Mouse (Mus musculus) mouse embryonic stem cell (cell line): Measurements from ENCODE around the gene Pnkd.

Experiments
- in situ Hi-C, 2 experiments: fragments of 300-500 bp; cut with MboI; formaldehyde crosslinking; loops; 1 replicate in 1 of 2; 3 replicates in 1 of 2; pipeline ENCODE4 v1.14.3; 2019 to 2020; ENCODE audit warnings: low sequenced_read_pairs in 2 of 2, low pct_unique_long_range_greater_than_20kb in 1 of 2, mixed read lengths in 1 of 2; ENCODE audit not compliant: unreplicated experiment in 1 of 2

The Pnkd gene

DNA sequence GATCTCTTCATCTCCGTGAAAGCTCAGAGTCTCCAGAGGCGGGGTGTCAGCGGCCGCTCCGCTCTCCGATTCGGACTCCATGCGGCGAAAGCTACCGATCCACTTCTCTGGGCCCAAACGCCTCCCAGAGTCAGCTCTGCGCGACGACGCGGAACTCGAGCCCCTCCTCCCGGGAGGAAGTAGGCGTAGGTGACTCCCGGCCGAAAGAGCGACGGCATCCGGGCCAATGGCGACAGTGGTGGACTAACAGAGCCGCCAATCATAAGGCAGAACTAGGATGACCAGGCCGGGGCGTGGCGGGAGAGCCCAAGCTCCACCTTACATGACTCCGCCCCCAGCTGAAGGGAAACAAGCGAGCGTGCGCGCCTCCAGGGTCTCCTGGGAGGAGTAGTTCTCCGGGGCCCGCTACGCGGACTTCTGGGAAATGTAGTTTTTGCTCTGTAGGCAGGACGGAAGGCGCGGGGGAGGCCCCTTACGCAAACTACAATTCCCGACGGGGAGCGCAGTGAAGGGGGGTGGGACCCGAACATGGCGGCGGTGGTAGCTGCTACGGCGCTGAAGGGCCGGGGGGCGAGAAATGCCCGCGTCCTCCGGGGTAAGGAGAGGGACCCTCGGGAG is at the start of gene Pnkd, which contains the start of gene Aamp:
Gene Pnkd (plus strand): TSS at position 388 of the 618 bp plus-strand sequence.
Gene Aamp (minus strand): TSS at position 196 of the 618 bp plus-strand sequence.
- in situ Hi-C loops, result no loop called here

DNA sequence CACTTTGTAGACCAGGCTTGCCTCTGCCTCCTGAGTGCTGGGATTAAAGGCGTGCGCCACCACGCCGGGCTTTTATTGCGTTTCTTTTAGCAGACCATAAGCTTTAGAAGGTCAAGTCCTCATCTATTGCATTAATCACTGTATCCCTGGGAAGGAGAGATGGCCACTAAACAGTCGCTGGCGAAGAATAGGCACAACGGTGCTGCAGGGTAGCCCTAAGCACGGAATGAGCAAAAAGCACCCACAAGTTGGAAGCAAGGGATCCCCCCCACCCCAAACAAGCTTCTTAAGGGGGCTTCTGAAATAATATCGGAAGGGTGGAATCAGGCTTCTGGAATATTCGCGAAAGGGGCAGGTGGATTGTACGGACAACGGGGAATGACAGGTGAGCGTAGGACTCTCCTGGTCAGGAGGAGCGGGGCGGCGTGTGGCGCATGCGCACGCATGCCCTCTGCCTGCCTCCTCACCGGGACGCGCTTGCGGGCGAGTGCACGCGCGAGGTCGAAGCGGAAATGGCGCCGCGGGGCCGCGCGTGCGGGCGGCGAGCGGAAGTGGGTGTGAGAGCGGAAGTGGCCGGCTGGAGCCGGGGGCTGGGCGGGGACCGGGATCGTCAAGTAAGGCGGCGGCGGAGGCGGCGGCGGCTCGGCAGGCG is 48.7 kb upstream of the Pnkd start, which contains the start of gene Arpc2:
Gene Arpc2 (plus strand): TSS at position 147 of the 652 bp plus-strand sequence.
- in situ Hi-C loops, result no loop called here

DNA sequence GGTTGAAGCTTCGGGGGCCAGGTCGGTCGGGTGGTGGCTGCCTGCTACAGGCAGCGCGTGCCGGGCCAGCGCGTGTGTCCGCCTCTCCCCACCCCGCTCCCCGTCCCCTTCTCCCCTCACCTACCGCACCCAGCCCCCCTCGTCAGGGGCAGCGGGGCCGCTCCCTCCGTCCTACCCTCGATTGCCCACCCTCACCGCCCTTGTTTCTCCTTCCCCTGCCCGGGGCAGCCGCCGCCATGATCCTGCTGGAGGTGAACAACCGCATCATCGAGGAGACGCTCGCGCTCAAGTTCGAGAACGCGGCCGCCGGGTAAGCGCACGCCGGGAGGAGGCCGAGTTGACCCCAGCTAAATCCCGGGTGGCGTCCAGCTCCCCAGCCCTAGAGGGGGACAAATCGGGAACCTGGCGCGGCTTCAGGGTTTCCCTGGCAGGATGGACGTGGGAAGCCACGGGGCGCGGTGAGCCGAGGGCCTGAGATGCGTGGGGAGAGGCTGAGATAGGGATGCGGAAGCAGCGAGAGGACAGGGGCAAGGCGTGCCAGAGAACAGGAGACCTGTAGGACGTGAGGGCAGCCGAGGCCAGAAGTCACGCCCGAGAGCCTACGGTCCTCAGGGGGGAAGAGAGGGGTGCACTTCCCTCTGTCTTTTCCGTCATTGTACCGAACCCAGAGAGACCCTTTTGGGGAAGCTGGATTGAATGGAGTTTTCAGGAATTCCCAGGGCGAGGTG is 48.0 kb upstream of the Pnkd start:
- in situ Hi-C loops, result no loop called here

DNA sequence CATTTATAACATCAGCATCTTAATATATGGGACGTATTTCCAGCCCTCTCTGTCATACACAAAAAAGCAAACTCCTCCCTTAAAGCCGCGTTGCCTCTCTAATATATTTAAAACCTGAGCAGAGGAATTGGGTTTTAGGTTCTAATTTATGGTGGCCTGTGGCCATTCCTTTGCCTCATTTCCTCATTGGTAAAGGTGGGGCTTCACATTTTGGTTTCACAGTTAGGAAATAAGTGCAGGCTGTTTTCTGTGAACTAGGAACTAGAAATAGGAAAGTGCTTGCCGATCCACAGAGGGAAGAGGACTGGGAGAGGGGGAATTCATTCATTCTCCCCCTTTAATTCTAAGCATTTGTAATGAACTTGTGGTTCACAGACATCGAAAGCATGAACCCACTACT is 47.1 kb upstream of the Pnkd start:
- in situ Hi-C loops, result no loop called here

DNA sequence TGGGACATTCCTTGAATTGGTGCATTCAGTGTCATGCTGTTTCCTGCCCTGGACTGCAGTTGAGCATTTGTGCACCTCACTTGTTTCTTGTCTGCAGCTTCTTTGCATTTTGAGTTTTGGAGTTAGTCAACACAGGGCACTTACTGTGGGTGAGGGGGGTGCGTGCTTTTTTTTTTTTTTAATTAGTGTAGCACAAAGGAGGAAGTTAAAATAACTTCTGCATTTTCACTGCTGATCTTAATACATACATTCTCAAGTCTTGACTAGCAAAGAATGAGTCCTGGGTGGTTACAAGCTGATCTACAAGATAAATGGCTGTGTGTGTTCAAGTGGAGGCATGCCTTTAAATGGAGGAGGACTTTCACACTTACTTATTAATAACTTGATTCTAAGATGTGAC is 46.6 kb upstream of the Pnkd start:
- in situ Hi-C loops, result no loop called here

DNA sequence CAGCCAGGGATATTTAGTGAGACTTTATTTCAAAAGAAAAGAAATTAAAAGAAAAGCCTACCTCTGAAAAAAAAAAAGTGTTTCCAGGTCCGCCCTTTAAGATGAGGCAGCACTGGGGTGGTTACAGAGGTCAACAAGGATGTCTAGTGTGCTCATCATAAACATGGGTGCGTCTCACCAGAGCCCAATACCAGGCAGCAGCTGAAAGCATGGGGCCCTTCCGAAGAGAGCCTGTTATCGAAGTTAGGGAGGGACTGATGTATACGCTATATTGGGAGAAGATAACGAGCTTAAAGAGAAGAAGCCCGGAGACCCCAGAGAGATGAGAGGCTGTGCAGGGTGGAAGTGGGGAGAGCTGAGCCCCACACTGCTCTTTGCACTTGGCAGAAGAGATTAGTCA is 45.6 kb upstream of the Pnkd start:
- in situ Hi-C loops, result no loop called here

DNA sequence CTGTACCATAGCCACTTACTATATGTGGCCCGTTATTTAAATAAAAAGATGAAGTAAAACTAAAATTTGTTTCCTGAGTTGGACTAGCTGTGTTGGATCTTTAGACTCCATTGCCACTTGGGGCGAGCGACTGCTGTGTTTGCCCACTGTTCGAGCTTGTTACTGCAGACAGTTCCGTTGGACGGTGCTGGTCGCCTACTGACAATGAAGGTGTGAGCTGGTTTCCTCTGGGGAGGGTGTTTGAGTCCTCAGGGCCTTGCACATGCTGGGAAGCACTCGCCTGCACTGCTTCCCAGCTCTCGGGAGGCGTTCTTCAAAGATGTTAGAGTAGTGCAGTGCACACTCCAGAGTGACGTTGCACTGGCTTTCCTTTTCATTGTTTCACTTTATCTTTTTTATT is 45.1 kb upstream of the Pnkd start:
- in situ Hi-C loops, result no loop called here

DNA sequence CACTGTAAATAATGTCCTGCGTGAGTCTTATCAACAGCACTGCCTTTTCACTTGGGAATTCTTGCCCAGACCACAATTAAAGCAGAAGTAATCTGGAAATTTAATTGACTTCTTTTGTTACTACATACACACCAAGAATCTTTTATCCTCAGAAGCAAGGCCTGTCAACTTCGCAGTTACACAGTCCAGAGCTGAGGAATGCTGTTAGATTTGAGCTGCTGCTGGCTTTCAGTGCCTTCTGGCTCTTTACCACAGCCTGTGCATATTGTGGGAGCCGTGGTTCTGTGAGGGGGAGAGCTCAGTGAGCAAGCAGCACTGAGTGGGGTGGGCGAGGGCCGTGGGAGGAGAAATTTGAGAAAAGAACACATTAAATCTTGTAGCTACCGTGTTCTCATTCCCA is 44.4 kb upstream of the Pnkd start:
- in situ Hi-C loops, result no loop called here

DNA sequence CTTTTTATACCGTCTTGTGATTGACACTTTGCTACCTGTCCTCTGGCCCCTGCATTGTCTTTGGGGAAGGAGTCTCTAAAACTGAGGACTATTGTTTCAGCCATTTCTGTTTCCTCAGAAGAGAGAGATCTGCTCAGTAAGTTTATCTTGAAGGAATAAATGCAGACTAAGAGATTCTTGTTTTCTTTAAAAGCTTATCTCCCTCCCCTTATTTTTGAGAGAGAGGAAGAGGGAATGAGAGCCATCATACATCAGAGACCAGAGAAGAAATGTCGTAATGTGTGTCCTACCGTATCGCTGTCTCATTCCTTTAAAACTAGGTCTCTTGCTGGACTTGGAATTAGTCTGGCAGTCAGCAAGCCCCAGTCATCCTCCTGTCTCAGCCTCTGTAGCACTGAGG is 43.9 kb upstream of the Pnkd start:
- in situ Hi-C loops, result no loop called here

DNA sequence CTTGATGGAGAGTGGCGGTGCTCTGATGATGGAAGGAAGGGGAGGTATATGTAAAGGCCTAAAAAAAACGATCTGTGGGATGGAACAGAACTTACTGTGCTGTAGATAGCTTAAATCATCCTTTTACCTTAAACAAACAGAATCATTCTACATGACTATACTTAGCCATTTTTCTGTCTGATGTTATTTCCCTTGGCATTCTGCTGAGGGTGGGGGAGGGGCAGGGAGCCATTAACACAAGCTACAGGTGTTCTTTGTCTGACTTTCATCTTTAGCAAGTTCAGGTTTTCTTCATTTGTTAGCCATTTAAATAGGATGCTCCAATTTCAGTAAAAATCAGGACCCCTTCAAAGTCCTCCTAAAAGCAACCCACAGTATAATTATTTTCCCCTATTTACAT is 39.2 kb upstream of the Pnkd start:
- in situ Hi-C loops, result no loop called here

DNA sequence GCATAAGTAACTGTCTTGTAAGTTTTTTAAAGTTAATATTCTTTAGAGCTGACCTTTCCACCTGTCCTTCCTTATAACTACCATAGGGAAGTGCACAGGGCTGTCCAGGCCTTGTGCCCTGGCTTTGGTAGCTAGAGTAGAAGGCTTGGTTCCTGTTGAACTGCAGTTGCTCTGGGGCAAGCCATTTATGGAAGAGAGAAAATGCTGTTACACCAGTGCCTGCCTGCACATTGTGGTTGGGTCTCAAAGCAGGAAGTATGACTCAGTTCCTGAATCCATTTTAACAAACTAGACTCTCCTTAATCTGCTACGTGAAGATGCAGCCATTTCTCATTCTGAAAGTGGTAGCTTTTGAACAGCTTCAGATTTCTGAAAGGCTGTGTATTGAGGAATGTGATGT is 35.9 kb upstream of the Pnkd start:
- in situ Hi-C loops, result no loop called here

DNA sequence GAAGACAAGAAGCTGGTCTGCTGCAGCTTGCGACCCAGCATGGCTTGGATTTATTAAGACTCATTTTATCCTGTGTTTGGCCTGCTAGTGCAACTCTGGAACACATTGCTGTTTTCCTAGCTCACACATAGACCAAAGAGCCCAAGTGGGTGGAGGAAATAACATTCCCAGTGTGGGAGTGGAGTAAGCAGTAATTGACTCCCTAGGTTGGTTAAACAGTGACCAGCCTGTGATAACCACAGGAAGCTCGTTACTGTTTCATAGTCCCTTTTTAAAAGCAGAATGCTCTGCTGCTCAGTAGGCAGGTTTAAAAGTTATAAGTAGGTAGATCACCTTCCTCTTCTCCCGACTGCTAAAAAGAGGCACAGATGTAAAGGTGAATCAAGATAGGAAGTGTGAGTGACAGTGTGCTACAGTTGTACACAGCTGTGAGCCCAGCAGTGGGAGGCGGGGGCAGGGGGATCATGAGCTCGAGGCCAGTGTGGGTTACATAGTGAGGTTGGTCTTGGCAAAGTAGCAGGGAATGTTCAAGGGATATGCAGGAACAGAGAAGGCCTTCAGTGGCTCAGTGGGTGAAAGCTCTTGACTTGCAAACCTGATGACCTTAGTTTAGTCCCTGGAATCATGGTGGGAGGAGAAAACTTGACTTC is 35.3 kb upstream of the Pnkd start:
- in situ Hi-C loops, result no loop called here

DNA sequence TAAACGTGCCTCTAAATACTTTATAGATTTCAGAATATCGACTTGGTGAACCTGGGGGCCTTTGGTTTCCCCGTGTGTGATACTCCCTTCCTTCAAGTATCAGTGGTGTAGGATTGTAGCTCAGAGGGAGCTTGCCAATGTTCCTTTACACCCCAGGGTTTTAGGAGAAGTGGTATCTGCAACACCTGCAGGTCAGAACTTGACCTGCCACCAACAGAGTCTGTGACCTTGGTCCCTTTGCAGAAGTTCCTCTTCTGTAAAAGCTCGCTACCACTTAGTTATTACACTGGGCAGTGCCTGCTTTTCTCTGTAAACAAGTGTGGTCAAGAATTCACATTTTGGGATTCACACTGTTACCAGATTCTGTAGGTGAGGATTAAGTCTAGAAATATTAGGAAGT is 34.6 kb upstream of the Pnkd start:
- in situ Hi-C loops, result no loop called here

DNA sequence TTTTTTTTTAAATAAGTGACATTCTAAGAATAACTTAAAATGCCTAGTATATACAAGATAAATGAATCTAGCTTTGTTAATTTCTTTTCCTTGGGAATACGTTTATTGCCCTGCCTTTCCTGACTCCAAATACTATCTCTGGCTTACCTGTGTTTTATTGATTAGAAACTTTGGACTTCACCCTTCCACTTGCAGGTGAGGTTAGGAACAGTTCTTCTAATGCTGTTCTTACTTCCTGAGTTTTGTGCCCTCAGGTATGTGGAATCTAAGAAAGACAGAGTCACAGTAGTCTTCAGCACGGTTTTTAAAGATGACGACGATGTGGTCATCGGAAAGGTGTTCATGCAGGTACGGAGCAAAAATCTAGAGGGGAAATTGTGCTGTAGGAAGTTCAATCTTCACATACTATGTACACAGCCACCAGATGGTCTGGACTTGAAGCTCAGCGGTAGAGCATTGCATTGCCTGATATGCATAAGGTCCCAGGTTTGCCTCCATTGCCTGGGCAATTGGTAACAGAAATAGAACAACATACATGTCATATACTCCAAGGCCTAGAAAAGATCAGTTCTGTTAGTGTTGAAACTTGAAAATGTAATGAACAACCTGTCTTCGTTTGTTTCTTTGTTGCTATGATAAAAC is 28.9 kb upstream of the Pnkd start:
- in situ Hi-C loops, result no loop called here

DNA sequence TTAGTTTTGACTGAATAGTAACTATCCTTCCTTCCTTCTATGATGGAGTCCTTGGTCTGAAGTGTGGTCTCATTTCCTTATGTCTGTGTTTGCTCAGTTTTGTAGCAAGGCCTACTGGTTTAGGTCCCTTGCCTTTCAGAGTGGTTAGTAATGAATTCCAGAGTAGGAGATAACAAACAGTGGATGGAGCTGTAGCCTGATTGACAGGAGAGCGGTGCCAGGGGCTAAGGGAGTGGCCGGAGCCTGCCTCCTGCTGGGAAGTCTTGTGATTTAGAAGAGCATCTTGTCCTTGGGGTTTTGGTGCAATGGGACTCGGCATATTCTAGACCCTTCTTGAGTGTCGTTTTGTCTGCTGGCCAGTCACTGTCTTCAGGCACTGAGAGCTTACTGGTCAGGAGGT is 27.9 kb upstream of the Pnkd start:
- in situ Hi-C loops, result no loop called here

DNA sequence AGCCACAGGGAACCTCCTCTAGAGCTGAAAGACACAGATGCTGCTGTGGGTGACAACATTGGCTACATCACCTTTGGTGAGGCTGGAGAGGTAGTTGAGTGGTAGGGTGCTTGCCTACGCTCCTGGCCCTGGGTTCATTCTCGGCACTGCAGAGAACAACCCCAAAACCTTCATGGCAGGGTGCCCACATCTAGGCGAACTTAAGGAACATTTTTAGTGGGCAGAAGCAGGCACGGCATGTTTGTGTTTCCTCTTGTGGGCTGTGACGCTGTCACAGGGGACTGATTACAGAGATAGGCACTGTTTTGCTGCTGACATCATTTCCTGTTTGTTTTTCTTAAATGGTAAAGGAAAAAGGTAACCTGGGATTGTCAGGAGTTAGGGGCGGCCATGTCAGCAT is 22.2 kb upstream of the Pnkd start:
- in situ Hi-C loops, result no loop called here

DNA sequence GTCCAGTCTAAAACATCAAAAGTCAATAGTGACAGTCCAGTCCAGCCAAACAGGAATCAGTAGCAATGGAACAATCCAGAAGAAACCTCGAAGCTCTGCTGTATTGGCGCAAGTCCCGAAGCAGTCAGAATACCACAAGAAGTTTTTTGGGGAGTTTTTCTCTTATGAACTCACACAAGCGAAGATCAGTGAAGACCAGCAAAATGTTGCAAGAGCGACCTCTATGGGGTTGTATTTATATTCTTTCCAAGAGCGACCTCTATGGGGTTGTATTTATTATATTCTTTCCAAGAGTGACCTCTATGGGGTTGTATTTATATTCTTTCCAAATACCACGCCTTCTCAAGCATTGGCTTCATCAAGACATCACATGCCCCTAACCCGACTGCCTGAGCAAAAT is 16.0 kb upstream of the Pnkd start:
- in situ Hi-C loops, result no loop called here

DNA sequence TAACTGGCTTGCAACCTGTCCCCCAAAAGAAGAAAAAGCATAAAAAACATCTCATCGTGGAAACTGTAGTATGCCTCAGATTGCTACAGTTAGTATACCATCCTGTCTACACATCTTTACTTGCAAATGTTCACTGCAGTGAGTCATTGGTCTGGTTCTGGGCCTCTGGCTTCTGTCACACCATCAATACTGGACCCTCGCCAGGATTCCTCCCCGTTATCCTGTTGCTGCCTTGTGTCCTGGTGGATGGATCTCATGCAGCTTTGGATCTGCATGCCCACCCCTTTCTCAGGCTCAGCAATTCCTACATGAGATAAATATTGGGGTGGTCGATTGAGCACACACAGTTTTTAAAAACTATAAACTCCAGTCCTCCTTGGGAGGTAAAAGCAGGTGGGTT is 13.1 kb upstream of the Pnkd start:
- in situ Hi-C loops, result no loop called here

DNA sequence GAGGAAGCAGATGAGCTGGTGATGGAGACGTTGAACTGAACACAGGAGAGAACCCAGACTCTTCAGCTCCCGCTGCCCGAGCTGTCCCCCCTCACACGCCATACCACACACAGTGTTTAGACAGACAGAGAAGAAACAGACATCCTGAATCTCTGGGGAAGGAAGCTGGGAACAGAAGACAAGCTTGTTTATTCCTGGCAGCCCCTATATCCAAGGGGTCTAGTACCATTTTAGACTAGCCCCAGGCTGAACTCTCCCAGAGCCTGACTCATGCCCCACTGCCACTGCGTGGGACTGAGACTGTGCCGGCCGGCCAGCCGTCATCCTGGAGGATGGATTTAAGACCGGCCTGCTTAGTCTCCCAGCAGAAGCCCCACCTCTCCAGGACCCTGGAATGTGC is 9.7 kb upstream of the Pnkd start:
- in situ Hi-C loops, result no loop called here
